Mouse (Mus musculus): ENCODE measurements around the gene Nepro.

The Nepro gene

GRCm38 (mm10) chr16:44757700-44758099 is 33.6 kb downstream of the Nepro start:
- in situ Hi-C loops (cut with MboI; ENCODE audit: unreplicated experiment in 2 of 2): no loop called here

GRCm38 (mm10) chr16:44761811-44762210 is 37.7 kb downstream of the Nepro start:
- in situ Hi-C loops (cut with MboI; ENCODE audit: unreplicated experiment in 2 of 2): loop anchor here (5.0 to 10.0 kb wide), 5 partner anchors 253 to 383 kb away; no protein-coding TSS in a partner anchor

GRCm38 (mm10) chr16:44765555-44766319 is 41.6 kb downstream of the Nepro start, which contains the start of gene Cd200r1:
Gene Cd200r1 (plus strand): TSS chr16:44765736.
- in situ Hi-C loops (cut with MboI; ENCODE audit: unreplicated experiment in 2 of 2): loop anchor here (10.0 kb wide), 4 partner anchors 249 to 379 kb away; no protein-coding TSS in a partner anchor

GRCm38 (mm10) chr16:44766320-44766892 is 42.3 kb downstream of the Nepro start:
- in situ Hi-C loops (cut with MboI; ENCODE audit: unreplicated experiment in 2 of 2): loop anchor here (10.0 kb wide), 4 partner anchors 248 to 378 kb away; no protein-coding TSS in a partner anchor

GRCm38 (mm10) chr16:44767506-44767905 is 43.4 kb downstream of the Nepro start:
- in situ Hi-C loops (cut with MboI; ENCODE audit: unreplicated experiment in 2 of 2): loop anchor here (10.0 kb wide), 4 partner anchors 247 to 377 kb away; no protein-coding TSS in a partner anchor

GRCm38 (mm10) chr16:44767967-44768366 is 43.9 kb downstream of the Nepro start:
- in situ Hi-C loops (cut with MboI; ENCODE audit: unreplicated experiment in 2 of 2): loop anchor here (10.0 kb wide), 4 partner anchors 247 to 377 kb away; no protein-coding TSS in a partner anchor

GRCm38 (mm10) chr16:44772577-44772976 is 48.5 kb downstream of the Nepro start:
- in situ Hi-C loops (cut with MboI; ENCODE audit: unreplicated experiment in 2 of 2): no loop called here

- in situ Hi-C loops (cut with MboI; ENCODE audit: unreplicated experiment in 2 of 2): no loop called here
Observed at GRCm38 (mm10) chr16:44773673-44774072, 49.6 kb downstream of the Nepro start.

- in situ Hi-C loops (cut with MboI; ENCODE audit: unreplicated experiment in 2 of 2): no loop called here
Observed at GRCm38 (mm10) chr16:44774201-44774600, 50.1 kb downstream of the Nepro start.

- in situ Hi-C loops (cut with MboI; ENCODE audit: unreplicated experiment in 2 of 2): no loop called here
Observed at GRCm38 (mm10) chr16:44778538-44779147, 54.5 kb downstream of the Nepro start.

- in situ Hi-C loops (cut with MboI; ENCODE audit: unreplicated experiment in 2 of 2): no loop called here
Observed at GRCm38 (mm10) chr16:44779494-44779893, 55.4 kb downstream of the Nepro start.

GRCm38 (mm10) chr16:44780751-44781150 is 56.6 kb downstream of the Nepro start:
- in situ Hi-C loops (cut with MboI; ENCODE audit: unreplicated experiment in 2 of 2): no loop called here
